In the genomic region with DNA sequence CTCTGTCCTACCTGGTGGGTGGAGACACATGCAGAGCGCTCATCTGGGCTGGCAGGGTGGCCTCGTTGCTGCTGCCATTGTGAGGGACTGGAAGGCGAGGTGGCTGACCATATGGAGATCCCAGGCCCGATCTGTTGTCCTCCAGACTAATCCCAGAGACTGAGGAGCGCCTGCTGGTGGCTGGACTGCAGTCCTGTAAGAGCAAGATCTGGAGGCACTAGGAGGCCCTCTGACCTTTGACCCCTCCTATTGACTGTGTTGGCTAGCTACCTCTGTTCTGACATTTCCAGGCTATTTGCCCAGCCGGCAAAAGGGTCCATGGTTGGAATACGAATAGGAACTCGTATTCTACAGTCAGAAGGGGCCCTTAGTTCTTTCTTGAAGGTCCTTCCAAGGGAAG, we compare ENCODE assay signal across 9 mouse cellular contexts. TPM values are rescaled to one million over a fixed set of nuclear protein-coding genes. Genes with fewer than 3 reads are reported as not detected.
A peak's percentile ranks its signal among the peaks of the same experiment; 100 is the strongest.
DNase-seq lines count a peak whose midpoint lies in the region; TF ChIP-seq lines count a peak whose summit lies in the region.
"Had no signal": no experiment of that assay in that cellular context is flagged by ENCODE, and none has a peak within 500 bp of the region (broad histone marks: within the 10 kb centered on the region; RNA-seq: fewer than 3 reads in every experiment).

No protein-coding gene starts in this region.

- peak; percentile 54 for TF ChIP-seq CTCF in layer of hippocampus, adult 2 months (conservative IDR thresholded peaks at IDR 0.05)

- no peaks in the 10 kb centered on the region for H3K27me3 ChIP-seq in limb, embryonic 10.5 days (ENCODE audit: low read depth, poor library complexity, severe bottlenecking)

- peaks cover 72% of the 10 kb centered on the region for H3K36me3 ChIP-seq in limb, embryonic 10.5 days

- 19% methylated on average over 8 of the region's 8 CpGs for WGBS in limb, embryonic 10.5 days

- H3K4me3 ChIP-seq in layer of hippocampus, adult 2 months, result no peak overlapping the region
- H3K4me3 ChIP-seq in limb, embryonic 10.5 days, result no peak overlapping the region

- H3K9me3 ChIP-seq in limb, embryonic 10.5 days (replicated peaks), result no peaks in the 10 kb centered on the region

- H3K27ac ChIP-seq in layer of hippocampus, adult 2 months, result no peak overlapping the region
- H3K27ac ChIP-seq in limb, embryonic 10.5 days, result peak overlapping the region; percentile 90

- peaks cover 57% of the 10 kb centered on the region for H3K4me1 ChIP-seq in limb, embryonic 10.5 days

- DNase-seq in adrenal gland, postnatal 10 days, result peak; percentile 46
- DNase-seq in adrenal gland, postnatal 4 days (ENCODE audit: low spot score in 2 of 2), result no peak
- peak in 1 of 2 experiments; percentile 39 for DNase-seq in layer of hippocampus, adult 2 months (ENCODE audit: low spot score in 2 of 2)
- DNase-seq in layer of hippocampus, postnatal 25 days (ENCODE audit: extremely low spot score in 1 of 2, low spot score in 1 of 2), result no peak
- DNase-seq in cerebellum, postnatal 25 days, result peak; percentile 48 to 69
- DNase-seq in limb, embryonic 10.5 days (ENCODE audit: low spot score), result peak; percentile 40
- no peak for DNase-seq in lung, postnatal 14 days
- no peak for DNase-seq in lung, postnatal 4 days

RNA-seq across cellular contexts. Expression of gene Pdlim4, which starts 12.7 kb away (rescaled TPM):
- total RNA-seq in adrenal gland, postnatal 10 days (2021), result 10 to 100 TPM; 14.3 to 23.9 TPM
- total RNA-seq in adrenal gland, postnatal 4 days (2021), result 10 to 100 TPM; 34.7 to 38.8 TPM
- total RNA-seq in layer of hippocampus, adult 2 months (2021), result 10 to 100 TPM; 13.4 to 14.3 TPM
- 10 to 100 TPM; 15.7 TPM for total RNA-seq in layer of hippocampus, postnatal 25 days (2021)
- 160 and 171 TPM in 2 replicates for polyA plus RNA-seq in limb, embryonic 10.5 days (2016; fragmentation: Nextera tagmentation; extraction: Ambion mirVana)
- total RNA-seq: hematopoietic stem cell, adult 5-6 weeks had no signal

RNA-seq across cellular contexts. Expression of gene Slc22a4, which starts 28.2 kb away (rescaled TPM):
- 1 to 10 TPM; 3.3 to 4.2 TPM for total RNA-seq in adrenal gland, postnatal 10 days (2021)
- total RNA-seq in adrenal gland, postnatal 4 days (2021), result 1 to 10 TPM; 4.6 to 5.0 TPM
- 1 to 10 TPM; 5.9 to 6.9 TPM for total RNA-seq in layer of hippocampus, adult 2 months (2021)
- total RNA-seq in layer of hippocampus, postnatal 25 days (2021), result 1 to 10 TPM; 4.8 to 7.2 TPM
- 1.1 TPM in 2 replicates for polyA plus RNA-seq in limb, embryonic 10.5 days (2016; fragmentation: Nextera tagmentation; extraction: Ambion mirVana)

RNA-seq across cellular contexts. Expression of gene P4ha2, which starts 43.8 kb away (rescaled TPM):
- 10 to 100 TPM; 18.6 to 20.1 TPM for total RNA-seq in adrenal gland, postnatal 10 days (2021)
- total RNA-seq in adrenal gland, postnatal 4 days (2021), result 10 to 100 TPM; 20.8 to 21.9 TPM
- total RNA-seq in layer of hippocampus, adult 2 months (2021), result 10 to 100 TPM; 18.6 to 28.7 TPM
- total RNA-seq in layer of hippocampus, postnatal 25 days (2021), result 10 to 100 TPM; 15.2 to 22.4 TPM
- polyA plus RNA-seq in limb, embryonic 10.5 days (2016; fragmentation: Nextera tagmentation; extraction: Ambion mirVana), result 35.6 and 38.7 TPM in 2 replicates
- total RNA-seq: hematopoietic stem cell, adult 5-6 weeks had no signal

Comparison
In these comparisons a context has a peak if more than half of its experiments do, and no peak if none do; other contexts are left out.
1. DNase-seq: peak in adrenal gland, postnatal 10 days (single experiment), cerebellum, postnatal 25 days (2 of 2) and limb, embryonic 10.5 days (single experiment); none in adrenal gland, postnatal 4 days (0 of 2), layer of hippocampus, postnatal 25 days (0 of 2), lung, postnatal 14 days (single experiment) and lung, postnatal 4 days (0 of 2).